Mouse (Mus musculus): ENCODE data around the gene Ms4a6d. TPM values are rescaled to one million over a fixed set of nuclear protein-coding genes. Genes with fewer than 3 reads are reported as not detected.
"Not testable (repeated sequence)": the region's sequence is repeated elsewhere in the genome, so short reads cannot be mapped to it uniquely, and the experiment has no call there.

Gene Ms4a6d
- polyA plus RNA-seq, 1 experiment, result 1.5 TPM

DNA sequence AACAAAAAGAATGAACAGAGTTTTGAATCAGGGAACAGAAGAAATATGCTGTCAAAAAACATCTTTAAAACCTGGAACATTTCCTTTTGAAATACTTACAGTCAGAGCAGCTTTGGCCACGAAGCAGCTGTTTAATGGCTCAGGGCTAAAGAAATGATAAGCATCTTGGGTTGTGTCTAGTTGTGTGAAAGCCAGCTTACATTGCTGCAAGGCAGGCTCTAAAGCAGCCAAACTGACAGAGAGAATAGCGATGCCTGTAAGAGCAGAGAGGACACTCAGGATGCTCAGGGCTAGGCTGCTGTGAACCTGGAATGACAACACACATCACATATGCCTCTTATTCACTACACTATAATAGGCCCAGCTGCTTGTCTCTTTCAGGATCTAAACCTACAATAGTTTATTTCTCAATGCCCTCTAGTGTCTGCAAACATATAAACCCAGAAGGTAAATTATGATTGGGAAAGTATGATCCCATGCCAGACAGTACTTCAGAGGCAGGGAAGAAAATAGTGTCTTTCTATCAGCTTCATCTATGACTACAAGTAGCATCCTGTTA lies 14.7 kb downstream of the Ms4a6d start:
- no peaks in the 10 kb centered on the region for H3K4me1 ChIP-seq (ENCODE audit: control insufficient read depth, insufficient read depth, low read length)
- TF ChIP-seq CTCF (IDR thresholded peaks at IDR 0.05; ENCODE audit: extremely low read depth, insufficient read depth, low read length) (no peak), POLR2A (IDR thresholded peaks at IDR 0.05; ENCODE audit: extremely low read depth, insufficient read depth, low read length) (no peak)
- H3K4me3 ChIP-seq (ENCODE audit: insufficient read depth, low read length), result no peak overlapping the region
- H3K27ac ChIP-seq (ENCODE audit: insufficient read depth, low read length), result no peak overlapping the region

DNA sequence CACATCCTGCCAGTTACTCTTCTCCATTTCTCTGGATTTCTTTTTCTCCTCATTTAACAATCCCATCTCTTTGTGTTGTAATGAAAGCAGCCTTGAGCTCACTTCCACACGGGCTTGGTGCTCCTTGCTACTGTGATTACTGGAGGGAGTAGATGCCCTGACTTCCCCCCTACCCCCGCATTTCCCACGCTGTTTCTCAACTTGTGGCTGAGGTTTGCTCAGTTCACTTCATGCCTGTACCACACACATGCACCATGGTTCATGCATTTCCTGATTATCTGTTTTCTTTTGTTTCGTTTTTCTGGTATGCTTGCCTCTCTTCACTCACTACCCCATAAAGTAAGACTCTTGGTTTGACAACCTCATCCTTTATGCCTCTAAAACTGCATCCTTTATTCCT lies 15.4 kb downstream of the Ms4a6d start:
- Histone ChIP-seq H3K27ac (ENCODE audit: insufficient read depth, low read length) (no peak overlapping the region), H3K4me1 (ENCODE audit: control insufficient read depth, insufficient read depth, low read length) (no peaks in the 10 kb centered on the region), H3K4me3 (ENCODE audit: insufficient read depth, low read length) (no peak overlapping the region)
- no peak for TF ChIP-seq POLR2A (IDR thresholded peaks at IDR 0.05; ENCODE audit: extremely low read depth, insufficient read depth, low read length)

DNA sequence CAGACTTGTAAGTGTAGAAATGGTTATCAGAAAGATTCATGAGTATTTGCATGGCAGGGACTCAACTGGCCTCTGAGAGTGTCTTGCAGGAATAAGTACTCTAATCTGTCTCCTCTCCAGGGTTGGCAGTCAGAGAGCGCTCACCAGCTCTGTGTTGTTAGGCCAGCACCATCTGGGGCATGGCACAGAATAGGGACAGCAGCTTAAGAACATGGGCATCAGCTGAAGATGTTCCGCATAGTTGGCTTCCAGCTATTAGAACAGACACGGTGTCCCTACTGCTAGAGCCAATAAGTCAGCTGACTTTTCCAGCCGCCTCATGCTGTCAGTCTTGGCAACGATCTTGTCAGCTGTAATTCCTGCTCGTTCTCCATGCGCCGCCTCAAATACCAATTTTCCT lies 29.7 kb downstream of the Ms4a6d start:
- Histone ChIP-seq H3K4me3 (ENCODE audit: insufficient read depth, low read length) (no peak overlapping the region), H3K4me1 (ENCODE audit: control insufficient read depth, insufficient read depth, low read length) (no peaks in the 10 kb centered on the region), H3K27ac (ENCODE audit: insufficient read depth, low read length) (no peak overlapping the region)
- TF ChIP-seq CTCF (IDR thresholded peaks at IDR 0.05; ENCODE audit: extremely low read depth, insufficient read depth, low read length) (no peak), POLR2A (IDR thresholded peaks at IDR 0.05; ENCODE audit: extremely low read depth, insufficient read depth, low read length) (no peak)

DNA sequence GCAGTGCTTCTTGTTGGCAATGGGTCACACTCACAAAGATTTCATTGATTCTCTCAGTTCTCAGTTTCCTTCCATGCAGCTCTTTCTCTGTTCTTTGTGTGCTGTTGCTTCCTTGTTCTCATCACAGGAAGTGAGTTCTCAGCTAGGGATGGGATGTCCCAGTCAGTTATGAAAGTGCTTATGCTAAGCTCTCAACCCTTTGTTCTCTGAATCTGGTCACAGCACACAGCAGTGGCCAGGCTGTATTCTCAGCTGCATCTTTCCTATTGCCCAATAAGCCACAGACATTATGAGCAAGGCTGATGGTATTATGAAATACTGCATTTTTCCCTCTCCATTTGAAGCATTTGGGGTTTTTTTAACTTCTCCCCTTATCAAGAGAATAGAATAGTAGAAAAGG lies 45.1 kb downstream of the Ms4a6d start:
- not testable (repeated sequence) for H3K4me3 ChIP-seq (ENCODE audit: insufficient read depth, low read length); H3K27ac ChIP-seq (ENCODE audit: insufficient read depth, low read length); H3K4me1 ChIP-seq (ENCODE audit: control insufficient read depth, insufficient read depth, low read length)

DNA sequence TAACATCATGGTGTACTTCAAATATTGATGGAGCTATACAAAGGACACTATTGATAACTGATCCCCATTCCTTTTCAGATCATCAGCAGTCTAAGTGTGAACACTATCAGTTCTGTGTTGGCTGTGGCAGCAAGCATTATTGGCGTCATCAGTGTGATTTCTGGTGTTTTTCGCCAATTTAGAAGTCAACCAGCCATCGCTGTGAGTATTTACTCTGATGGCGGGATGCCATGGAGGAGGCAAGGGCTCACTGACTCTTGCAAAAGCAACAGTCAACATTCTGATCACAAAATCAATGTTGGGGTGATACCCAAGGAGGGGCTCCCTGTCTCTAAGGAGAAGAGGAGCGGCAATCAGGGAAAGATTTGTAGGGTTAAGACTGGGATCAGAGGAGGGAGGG lies 49.9 kb downstream of the Ms4a6d start:
- H3K4me3 ChIP-seq (ENCODE audit: insufficient read depth, low read length), result no peak overlapping the region
- no peak for TF ChIP-seq CTCF (IDR thresholded peaks at IDR 0.05; ENCODE audit: extremely low read depth, insufficient read depth, low read length)
- no peak for TF ChIP-seq POLR2A (IDR thresholded peaks at IDR 0.05; ENCODE audit: extremely low read depth, insufficient read depth, low read length)

DNA sequence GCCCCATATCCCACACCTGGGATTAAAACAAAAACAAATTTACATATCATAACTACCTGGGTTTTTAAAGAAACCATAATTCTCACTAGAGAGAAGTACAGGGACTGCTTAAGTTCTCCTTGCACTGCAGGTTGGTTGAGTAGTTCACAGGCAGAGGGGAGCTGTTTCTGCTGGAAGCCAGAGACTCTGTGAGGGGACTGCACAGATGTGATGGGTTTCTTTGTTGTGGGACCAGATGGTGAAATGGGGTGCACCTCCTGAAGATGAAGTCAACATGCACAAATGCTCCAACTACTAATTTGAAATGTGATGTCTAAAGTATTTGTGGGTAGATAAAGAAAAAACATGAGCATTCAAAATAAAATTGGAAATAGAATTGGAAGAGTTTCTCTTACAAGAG lies 56.7 kb downstream of the Ms4a6d start:
- no peak for TF ChIP-seq POLR2A (IDR thresholded peaks at IDR 0.05; ENCODE audit: extremely low read depth, insufficient read depth, low read length)
- no peak for TF ChIP-seq CTCF (IDR thresholded peaks at IDR 0.05; ENCODE audit: extremely low read depth, insufficient read depth, low read length)
- H3K4me3 ChIP-seq (ENCODE audit: insufficient read depth, low read length), result no peak overlapping the region
- no peaks in the 10 kb centered on the region for H3K4me1 ChIP-seq (ENCODE audit: control insufficient read depth, insufficient read depth, low read length)
- no peak overlapping the region for H3K27ac ChIP-seq (ENCODE audit: insufficient read depth, low read length)

More for the DNA sequence above, 49.9 kb downstream of the Ms4a6d start:
- H3K27ac ChIP-seq (ENCODE audit: insufficient read depth, low read length), result no peak overlapping the region
- no peaks in the 10 kb centered on the region for H3K4me1 ChIP-seq (ENCODE audit: control insufficient read depth, insufficient read depth, low read length)

DNA sequence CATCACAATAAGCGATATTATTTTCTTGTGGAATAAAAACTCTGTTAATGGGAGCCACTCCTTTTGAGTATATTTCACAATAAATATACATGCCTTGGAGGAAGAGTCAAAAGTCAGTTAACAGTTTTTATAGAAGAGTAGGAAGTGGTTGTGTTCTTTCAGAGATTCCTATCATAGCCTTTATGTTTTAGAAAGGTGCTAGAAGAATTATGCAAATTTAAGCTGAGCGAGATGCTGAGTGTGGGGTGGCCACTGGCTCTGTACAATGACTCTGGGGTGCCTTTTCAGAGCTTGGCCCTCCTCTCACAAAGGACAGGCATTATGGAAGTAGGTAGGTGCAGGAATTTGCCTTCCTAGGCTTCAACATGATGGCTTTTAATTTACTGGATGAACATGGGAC lies 60.3 kb downstream of the Ms4a6d start:
- not testable (repeated sequence) for H3K4me1 ChIP-seq (ENCODE audit: control insufficient read depth, insufficient read depth, low read length); H3K27ac ChIP-seq (ENCODE audit: insufficient read depth, low read length); H3K4me3 ChIP-seq (ENCODE audit: insufficient read depth, low read length)

DNA sequence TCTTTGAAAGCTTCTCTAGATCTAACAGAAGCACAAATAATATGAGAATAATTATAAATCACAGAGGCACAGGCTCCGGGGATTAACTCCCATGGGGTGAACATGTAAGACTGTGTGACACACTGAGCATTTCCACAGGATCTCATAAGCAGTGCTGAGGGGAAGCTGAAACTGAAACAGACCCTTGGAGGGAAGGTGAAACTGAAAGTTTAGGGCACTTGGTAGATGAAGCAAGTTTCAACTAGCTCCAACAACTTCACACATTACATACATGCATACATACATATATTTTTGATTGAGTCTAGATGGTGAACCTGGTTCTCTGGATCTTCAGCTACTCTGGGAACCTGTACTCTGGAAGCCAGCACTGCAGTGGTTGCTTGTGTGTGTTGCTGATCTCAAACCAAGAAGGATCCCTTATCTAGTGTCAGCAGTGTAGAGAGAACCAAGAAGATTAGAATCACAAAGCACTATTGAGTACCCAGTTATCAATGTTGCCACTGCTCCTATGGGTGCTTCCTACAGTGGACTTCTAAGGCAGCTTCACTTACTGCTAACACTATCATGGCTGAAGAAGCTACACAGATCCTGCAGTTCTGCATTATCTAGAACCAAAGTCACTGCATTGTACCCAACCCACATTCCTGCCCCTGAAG lies 64.4 kb downstream of the Ms4a6d start:
- not testable (repeated sequence) for H3K4me3 ChIP-seq (ENCODE audit: insufficient read depth, low read length); H3K27ac ChIP-seq (ENCODE audit: insufficient read depth, low read length); H3K4me1 ChIP-seq (ENCODE audit: control insufficient read depth, insufficient read depth, low read length)

DNA sequence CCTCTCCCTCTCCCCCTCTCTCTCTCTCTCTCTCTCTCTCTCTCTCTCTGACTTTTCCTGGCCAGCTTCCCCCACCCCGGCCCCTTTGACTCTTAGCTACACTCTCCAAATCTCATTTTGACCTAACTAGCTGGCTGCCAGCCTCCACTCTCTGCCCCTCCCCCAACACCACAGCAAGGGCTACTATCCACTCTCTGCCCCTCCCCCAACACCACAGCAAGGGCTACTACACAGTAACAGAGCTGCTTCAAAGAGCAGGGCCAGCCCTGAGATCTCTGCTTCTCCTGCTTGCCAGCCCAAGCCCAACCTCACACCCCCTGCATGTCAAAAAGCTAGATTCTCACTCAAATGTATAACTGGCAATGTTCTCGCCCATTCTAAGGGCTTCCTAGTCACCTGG lies 67.3 kb downstream of the Ms4a6d start:
- no peak overlapping the region for H3K27ac ChIP-seq (ENCODE audit: insufficient read depth, low read length)
- H3K4me1 ChIP-seq (ENCODE audit: control insufficient read depth, insufficient read depth, low read length), result no peaks in the 10 kb centered on the region
- TF ChIP-seq POLR2A (IDR thresholded peaks at IDR 0.05; ENCODE audit: extremely low read depth, insufficient read depth, low read length) (no peak), CTCF (IDR thresholded peaks at IDR 0.05; ENCODE audit: extremely low read depth, insufficient read depth, low read length) (no peak)
- H3K4me3 ChIP-seq (ENCODE audit: insufficient read depth, low read length), result no peak overlapping the region

Other genes with a start within 250 kb of the Ms4a6d start
- 0.17 and 0.21 TPM in 2 replicates for gene Ms4a4a, start 229.3 kb downstream of the Ms4a6d start, polyA plus RNA-seq (2012; rRNA removed)
- gene Ms4a4c, start 200.1 kb downstream of the Ms4a6d start, polyA plus RNA-seq (2012; rRNA removed), result 0.17 TPM in 1 of 2 replicates, not detected in the other
- 0.44 and 0.78 TPM in 2 replicates for gene Ms4a4b, start 161.3 kb downstream of the Ms4a6d start, polyA plus RNA-seq (2012; rRNA removed)
- 0.86 and 1.3 TPM in 2 replicates for gene Ms4a6c, start 135.5 kb downstream of the Ms4a6d start, polyA plus RNA-seq (2012; rRNA removed)
- gene Gm8369, start 118.9 kb downstream of the Ms4a6d start, polyA plus RNA-seq (2012; rRNA removed), result 0.31 and 0.62 TPM in 2 replicates
- 2.0 and 2.2 TPM in 2 replicates for gene Ms4a6b, start 88.3 kb downstream of the Ms4a6d start, polyA plus RNA-seq (2012; rRNA removed)
- not detected in 2 replicates for gene Ms4a4d, start 68.0 kb downstream of the Ms4a6d start, polyA plus RNA-seq (2012; rRNA removed)
- 0.06 TPM in 1 of 2 replicates, not detected in the other for gene Ms4a2, start 18.9 kb upstream of the Ms4a6d start, polyA plus RNA-seq (2012; rRNA removed)
- not detected in 2 replicates for gene Ms4a3, start 36.0 kb upstream of the Ms4a6d start, polyA plus RNA-seq (2012; rRNA removed)
- gene Oosp2, start 55.7 kb upstream of the Ms4a6d start, polyA plus RNA-seq (2012; rRNA removed), result not detected in 2 replicates
- gene Oosp1, start 86.3 kb upstream of the Ms4a6d start, polyA plus RNA-seq (2012; rRNA removed), result not detected in 2 replicates
- not detected in 2 replicates for gene Oosp3, start 92.2 kb upstream of the Ms4a6d start, polyA plus RNA-seq (2012; rRNA removed)
- gene Gif, start 142.7 kb upstream of the Ms4a6d start, polyA plus RNA-seq (2012; rRNA removed), result not detected in 2 replicates
- gene Mrpl16, start 165.5 kb upstream of the Ms4a6d start, polyA plus RNA-seq (2012; rRNA removed), result 38.9 and 39.5 TPM in 2 replicates
- 46.4 and 56.4 TPM in 2 replicates for gene Stx3, start 214.6 kb upstream of the Ms4a6d start, polyA plus RNA-seq (2012; rRNA removed)
- not detected in 2 replicates for gene Olfr1417, start 234.4 kb upstream of the Ms4a6d start, polyA plus RNA-seq (2012; rRNA removed)